Mouse (Mus musculus) thymus, adult 18-20 months (tissue): Measurements from ENCODE around the gene Olfr1109.

Source experiments
- DNase-seq, 2 experiments: peaks; one replicate each; pipeline ENCODE4 v3.0.0; 2022; ENCODE audit warnings: mixed read lengths in 2 of 2

Gene Olfr1109

DNA sequence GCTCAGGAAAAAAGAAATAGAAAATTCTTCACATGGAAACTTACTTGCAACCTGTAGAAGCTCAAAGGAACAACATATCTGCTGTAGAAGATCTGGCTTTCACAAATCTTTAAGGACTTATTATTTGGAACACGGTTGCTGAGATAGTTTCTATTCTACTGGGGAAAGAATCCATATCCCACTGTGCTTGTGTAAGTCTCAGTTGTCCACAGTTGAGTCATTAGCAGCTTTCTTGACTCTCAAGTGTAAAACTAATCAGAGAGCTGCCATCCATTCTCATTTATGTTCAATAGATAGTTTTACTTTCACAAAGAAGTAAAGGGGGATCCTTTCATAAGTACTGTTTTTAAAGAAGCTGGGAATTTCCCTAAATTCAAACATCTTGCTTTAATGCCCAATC is at the start of gene Olfr1109:
Gene Olfr1109, minus strand, starts transcription at position 101 of the 400 bp plus-strand sequence.
- DNase-seq: no peak

DNA sequence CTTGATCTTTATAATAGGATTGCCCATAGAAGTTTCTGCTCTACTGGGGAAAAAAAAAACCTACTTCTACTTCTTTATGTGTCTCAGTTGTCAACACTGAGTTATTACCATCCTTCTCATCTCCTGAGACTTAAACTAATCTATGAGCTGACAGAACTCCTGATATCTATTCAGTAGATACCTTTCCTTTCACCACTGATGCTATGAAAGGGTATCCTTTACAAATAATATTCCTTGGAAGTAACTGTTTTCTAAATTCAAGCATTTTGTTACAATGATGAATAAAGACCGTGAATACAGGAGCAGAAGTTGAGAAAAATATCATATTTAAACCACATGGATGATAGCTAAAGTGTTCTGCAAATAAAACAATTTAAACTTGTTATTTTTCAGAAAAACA is 44.4 kb upstream of the Olfr1109 start, which contains the start of gene Olfr1110:
Gene Olfr1110, minus strand, starts transcription at position 101 of the 400 bp plus-strand sequence.
- no peak for DNase-seq

DNA sequence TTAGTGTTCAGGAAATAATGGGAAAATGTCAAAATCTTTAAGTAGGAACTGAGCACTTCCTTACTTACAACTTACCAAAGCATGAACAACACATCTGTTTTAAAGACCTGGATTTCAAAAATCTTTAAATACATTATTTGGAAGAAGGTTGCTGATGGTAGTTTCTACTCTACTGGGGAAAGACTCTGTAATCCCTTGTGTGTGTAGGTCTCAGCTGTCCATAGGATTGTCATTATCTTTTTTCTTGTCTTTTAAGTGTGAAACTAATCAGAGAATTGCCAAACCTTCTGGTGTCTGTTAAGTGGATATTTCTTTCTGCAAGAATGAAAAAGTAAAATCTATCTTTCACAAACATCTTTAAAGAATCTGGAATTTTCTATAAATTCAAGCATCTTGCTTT is 18.7 kb upstream of the Olfr1109 start, which contains the start of gene Olfr259:
Gene Olfr259, minus strand, starts transcription at position 101 of the 400 bp plus-strand sequence.
- no peak for DNase-seq

DNA sequence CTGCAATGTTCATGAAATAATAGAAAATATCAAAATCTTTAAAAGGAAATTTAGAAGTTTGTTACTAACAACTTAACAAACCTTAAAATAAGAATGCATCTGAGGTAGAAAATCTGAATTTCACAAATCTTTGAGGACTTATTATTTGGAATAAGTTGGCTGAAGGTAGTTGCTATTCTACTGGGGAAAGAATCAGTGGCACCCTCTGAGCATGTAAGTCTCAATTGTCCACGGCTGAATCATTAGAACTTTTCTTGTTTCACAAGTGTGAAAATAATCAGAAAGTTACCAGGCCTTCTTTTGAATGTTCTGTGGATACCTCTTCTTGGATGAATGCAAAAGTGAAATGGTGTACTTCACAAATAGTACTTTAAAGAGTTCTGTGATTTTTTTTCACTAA is 20.1 kb downstream of the Olfr1109 start, which contains the start of gene Olfr1107:
Gene Olfr1107, minus strand, starts transcription at position 101 of the 400 bp plus-strand sequence.
- no peak for DNase-seq

DNA sequence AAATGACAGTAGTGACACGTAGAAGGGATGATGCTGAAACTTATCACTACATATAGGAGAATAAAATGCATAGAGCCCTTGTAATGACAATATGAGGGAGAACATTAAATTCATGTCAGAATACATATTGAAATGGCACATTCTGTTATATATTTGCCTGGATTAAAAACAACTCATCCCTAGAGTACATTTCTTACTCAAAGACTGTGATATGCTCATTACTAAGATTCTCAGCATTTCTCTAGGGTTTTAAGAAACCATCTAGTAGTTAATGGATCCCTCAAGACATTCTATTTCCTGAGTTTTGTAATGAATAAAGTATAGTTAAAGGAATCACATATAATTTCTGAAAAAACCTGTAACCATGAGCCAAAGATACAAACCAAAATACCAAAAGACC is 43.6 kb downstream of the Olfr1109 start, which contains the start of gene Olfr1106:
Gene Olfr1106, minus strand, starts transcription at position 101 of the 400 bp plus-strand sequence.
- no peak for DNase-seq
